Mouse (Mus musculus) embryo, embryonic 11.5 days (tissue): Measurements from ENCODE around the gene Defb20.
"Not testable (repeated sequence)": the region's sequence is repeated elsewhere in the genome, so short reads cannot be mapped to it uniquely, and the experiment has no call there.

Source experiments
- DNase-seq: peaks from one replicate; pipeline ENCODE4 v3.0.0-alpha.2; 2012; ENCODE audit warnings: low read depth, low spot score

Defb20 gene

GRCm38 (mm10) chr2:152476763-152477162 lies at the start of gene Defb20:
Gene Defb20 (plus strand): TSS chr2:152477063.
- DNase-seq, result no peak

- DNase-seq, result no peak
These were observed 49.4 kb upstream of the Defb20 start for GRCm38 (mm10) chr2:152427493-152427892.

- DNase-seq, result not testable (repeated sequence)
These were observed 48.4 kb upstream of the Defb20 start for GRCm38 (mm10) chr2:152428481-152428880.

DNA sequence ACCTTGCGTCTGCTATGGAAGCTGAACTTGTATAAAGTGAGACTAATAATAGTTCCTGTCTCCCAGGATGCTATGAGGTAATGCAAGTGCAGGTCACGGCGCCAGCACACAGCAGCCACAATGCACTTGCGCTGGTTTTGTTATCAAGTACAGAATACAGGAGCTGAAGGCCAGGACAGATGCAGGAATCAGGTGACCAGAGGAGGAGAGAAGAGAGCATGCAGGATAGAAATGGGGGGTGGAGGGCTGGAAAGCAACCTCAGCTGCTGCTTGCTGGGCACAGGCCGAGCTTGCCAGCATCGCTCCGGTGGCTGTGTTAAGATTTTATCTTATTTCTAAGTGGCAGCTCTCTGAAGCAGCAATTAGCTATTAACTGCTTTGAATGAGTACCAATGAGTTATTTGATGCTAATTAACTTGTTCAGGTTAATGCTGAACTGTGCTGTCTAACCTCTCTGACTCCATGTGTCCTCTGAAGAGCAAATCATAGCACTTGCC lies 40.4 kb upstream of the Defb20 start:
- DNase-seq, result no peak

GRCm38 (mm10) chr2:152436983-152437860 lies 39.6 kb upstream of the Defb20 start:
- peak; percentile 79 for DNase-seq

DNA sequence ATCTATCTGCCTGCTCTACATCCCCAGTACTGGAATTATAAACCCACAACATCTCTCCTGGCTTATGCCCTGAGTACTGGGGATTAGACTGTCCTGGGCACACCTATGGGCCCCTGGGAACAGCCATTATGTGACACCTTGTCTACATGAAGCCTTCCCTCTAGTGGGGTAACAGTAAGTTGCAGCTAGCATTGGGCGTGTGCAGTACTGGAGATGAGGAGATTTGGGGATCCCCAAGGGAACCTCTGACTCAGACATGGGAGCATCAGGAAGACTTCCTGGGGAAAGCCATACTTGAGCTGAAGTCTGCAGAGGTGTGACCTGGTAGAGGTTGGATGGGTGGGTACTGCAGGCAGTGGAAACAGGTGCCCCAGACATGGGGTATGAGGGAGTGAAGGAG lies 37.9 kb upstream of the Defb20 start:
- DNase-seq, result no peak

GRCm38 (mm10) chr2:152439833-152440232 lies 37.0 kb upstream of the Defb20 start:
- DNase-seq, result no peak

- no peak for DNase-seq
These were observed 34.5 kb upstream of the Defb20 start for GRCm38 (mm10) chr2:152442322-152442721.

GRCm38 (mm10) chr2:152443281-152443680 lies 33.6 kb upstream of the Defb20 start:
- DNase-seq, result no peak

DNA sequence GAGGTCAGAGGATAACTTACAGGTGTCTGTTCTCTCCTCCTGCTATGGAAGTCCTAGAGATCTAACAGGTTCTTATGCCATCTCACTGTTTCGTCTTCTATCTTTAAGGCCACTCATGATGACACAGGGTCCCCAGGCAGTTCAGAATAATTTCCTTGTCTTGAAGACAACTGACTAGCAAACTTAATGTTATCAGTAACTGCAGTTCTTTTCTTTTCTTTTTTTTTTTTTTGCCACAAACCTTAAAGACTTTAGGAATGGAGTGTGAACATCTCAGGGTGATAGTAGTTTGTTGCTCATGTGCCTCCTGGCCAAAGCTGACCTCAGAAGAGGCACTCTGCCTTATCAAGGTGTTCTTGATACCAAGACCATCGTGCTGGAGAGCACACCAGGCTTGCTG lies 30.2 kb upstream of the Defb20 start:
- no peak for DNase-seq

DNA sequence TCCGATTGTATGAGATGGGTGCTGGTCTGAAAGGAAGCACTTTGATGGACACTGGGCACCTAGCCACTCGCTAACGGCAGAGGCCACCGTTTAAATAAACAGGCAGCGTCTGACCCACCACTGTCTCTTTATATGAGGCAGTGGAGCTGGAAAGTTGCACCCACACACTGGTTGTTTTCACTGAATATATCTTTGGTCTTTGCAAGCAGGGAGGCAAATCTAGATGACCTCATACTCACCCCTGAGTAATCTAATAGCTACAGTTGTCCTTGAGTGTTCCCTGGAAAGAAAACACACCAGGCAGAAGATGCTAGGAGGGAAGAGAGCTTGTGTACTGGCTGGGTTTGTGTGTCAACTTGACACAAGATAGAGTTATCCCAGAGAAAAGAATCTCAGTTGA lies 29.4 kb upstream of the Defb20 start:
- no peak for DNase-seq

DNA sequence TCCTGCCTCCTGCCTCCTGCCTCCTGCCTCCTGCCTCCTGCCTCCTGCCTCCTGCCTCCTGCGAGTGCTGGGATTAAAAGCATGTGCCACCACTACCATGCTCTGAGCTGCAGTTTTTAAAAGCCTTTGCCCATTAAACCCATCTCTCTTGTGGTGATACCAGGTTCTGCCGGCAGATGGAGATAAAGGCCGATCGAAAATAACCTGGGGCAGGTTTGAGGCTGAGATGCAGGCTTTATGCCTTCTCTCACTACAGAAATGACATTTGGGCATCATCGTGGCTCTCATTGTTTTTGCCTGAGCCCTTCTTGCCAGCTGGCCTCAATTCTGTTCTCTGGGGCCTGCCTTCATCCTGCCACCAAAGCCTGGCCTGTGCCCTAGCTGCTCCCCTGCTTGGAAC lies 26.6 kb upstream of the Defb20 start:
- peak; percentile 61 for DNase-seq

DNA sequence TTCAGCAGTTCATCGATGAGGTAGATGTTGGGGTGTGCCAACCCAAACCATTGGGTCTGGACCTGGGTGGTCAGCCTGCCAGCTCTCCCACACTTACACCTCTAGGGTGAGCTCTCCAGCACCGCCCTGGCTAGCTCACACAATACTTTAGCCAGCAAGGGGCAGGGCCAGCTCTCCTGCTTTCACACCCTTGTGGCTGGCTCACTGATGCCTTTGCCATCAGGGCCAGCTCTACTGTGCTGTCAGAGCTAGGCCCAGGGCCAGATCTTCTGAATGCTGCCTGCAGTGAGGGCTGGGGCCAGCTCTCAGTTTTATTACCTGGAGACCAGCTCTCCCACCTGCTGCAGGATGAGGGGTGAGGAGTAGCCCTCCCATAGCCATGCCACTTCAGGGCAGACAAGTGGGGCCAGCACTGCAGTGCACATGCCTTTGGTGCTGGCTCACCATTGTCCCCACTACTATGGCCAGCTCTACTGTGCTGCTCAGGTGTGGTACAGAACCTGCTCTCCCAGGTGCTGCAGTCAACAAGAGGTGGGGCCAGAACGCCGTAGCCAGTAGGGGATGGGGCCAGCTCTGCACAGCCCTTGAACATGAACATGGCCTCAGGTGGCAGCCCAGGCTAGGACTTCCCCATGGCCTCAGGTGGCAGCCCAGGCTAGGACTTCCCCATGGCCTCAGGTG lies 24.6 kb upstream of the Defb20 start:
- DNase-seq, result no peak

DNA sequence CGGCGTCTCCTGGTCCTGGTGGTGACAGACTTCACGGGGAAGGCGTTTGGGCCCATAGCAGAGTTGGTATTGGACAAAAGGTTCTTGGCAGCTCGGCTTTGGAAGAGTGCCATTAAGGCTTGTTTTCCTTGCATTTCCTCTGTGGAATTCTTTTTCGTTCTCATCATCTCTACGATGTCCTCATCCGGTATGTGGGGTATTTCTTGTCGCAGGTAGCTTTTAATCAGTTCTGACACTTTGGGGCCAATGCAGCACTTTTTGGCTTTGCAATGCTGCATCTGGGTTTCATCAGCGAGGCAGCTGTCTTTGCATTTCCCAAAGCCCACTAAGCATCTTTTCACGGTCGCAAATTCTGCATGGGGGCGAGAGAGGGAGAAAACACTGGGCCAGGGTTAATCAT lies 17.6 kb upstream of the Defb20 start:
- no peak for DNase-seq

- no peak for DNase-seq
These were observed 12.2 kb upstream of the Defb20 start, which contains the start of gene Defb23 for GRCm38 (mm10) chr2:152464570-152465150. Gene Defb23 (minus strand): TSS chr2:152464620.

DNA sequence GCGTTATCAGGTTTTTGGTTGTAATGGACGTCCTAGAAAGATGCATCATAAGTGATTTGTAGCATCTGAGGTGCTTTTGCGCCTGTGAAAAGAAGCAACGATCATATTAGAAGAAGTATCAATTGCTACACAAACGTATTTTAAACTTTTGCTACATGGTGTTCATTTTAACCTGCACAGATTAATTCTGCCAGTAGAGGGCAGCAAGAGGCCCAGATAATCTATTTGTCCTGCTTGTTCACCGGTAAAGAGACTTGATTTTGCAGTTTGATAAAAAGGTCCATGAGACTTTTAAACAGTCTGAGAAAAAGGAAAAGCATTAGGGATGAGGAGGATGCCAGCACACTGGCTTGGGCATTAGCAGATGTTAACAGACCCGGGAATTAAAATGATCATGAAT lies 5.9 kb upstream of the Defb20 start:
- DNase-seq, result peak; percentile 30

DNA sequence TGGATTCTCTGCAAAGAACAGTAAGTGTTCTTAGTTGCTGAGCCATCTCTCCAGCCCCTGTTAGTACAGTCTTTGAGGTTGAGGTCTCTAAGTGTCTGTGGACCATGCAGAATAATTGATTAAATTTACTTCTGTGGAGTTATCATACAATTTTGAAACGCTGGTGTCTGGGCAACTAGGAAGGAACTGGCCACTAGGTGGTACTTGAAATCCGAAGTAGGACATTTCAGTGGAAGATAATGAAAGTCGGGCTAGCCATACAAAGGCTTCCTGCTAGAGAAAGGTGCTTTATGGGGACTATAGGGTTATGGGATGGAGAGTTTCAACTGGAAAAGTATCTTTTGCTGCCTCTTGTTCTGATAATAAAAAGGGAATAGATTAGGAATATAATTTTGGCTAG lies 4.4 kb upstream of the Defb20 start:
- DNase-seq, result no peak

DNA sequence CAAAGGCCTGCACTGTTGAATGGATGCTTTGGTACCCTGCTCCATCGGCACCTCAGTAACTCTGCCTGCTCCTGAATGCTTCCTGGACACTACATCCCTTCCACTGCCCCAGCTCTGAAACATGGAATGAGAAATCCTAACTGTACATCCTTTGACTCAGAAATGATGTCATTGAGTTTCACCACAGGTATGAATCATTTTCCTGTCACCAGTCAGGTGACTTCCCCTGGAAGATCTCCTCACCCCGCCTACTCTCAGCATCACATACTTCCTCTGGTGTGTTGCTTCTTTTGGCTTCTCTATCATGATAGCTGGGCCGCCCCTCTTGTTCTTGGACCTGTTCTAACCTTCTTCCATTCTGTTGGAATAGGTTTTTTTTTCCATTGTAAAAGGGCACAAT lies 4.0 kb downstream of the Defb20 start:
- no peak for DNase-seq

- no peak for DNase-seq
These were observed 4.9 kb downstream of the Defb20 start for GRCm38 (mm10) chr2:152481726-152482125.

DNA sequence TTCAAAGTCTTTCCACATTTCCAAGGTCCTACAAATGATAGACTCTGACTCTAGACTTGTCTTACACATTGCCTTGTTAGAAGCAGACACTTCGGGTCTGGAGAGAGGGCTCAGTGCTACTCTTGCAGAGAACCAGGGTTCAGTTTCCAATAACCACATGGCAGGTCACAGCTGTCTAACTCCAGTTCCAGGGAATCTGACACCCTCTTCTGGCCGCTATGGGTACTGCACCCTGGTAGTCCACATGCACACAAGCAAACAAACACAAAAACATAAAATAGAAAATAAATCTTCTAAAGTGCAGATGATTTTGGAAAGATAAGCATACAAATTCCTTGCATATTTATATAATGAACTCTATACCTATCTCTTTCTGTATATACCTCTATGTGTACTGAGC lies 10.2 kb downstream of the Defb20 start:
- DNase-seq, result no peak

- DNase-seq, result no peak
These were observed 13.2 kb downstream of the Defb20 start, which contains the start of gene Defb22 for GRCm38 (mm10) chr2:152490038-152490437. Gene Defb22 (minus strand): TSS chr2:152490138.

DNA sequence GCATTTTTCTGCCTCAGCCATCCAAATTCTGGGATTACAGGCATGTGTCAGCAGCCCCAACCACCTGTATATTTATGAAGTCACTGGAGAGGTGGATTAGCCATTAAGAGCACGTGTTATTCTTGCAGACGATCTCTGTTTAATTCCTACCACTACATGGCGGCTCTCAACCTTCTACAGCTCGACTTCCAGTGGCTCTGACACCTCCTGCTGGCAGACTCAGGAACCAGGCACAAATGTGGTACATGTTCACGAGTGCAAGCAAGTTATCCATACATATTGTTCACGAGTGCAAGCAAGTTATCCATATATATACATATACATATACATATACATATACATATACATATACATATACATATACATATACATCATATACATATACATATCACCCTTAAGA lies 16.3 kb downstream of the Defb20 start:
- DNase-seq, result no peak
